16 mouse cellular contexts compared by ENCODE assay signal in genomic region chr1:131257288-131257687, GRCm38 (mm10).
"Had no signal": no experiment of that assay in that cellular context is flagged by ENCODE, and none has a peak within 500 bp of the region (broad histone marks: within the 10 kb centered on the region; RNA-seq: fewer than 3 reads in every experiment).

No protein-coding gene starts in this region.

- H3K36me3 ChIP-seq: lung, embryonic 15.5 days; midbrain, embryonic 13.5 days; midbrain, embryonic 15.5 days; neural tube, embryonic 12.5 days had no signal

- H3K4me2 ChIP-seq: lung, embryonic 15.5 days; midbrain, embryonic 11.5 days; midbrain, embryonic 13.5 days; midbrain, embryonic 15.5 days; neural tube, embryonic 12.5 days had no signal

- H3K9ac ChIP-seq: liver, postnatal 0 days; lung, embryonic 15.5 days; midbrain, embryonic 13.5 days; midbrain, embryonic 15.5 days; neural tube, embryonic 12.5 days had no signal

- DNase-seq: liver, postnatal 0 days; lung, adult 2 months; lung, postnatal 14 days; lung, postnatal 36 days; right cerebral cortex, postnatal 14 days; thymus, adult 2 months; thymus, postnatal 25 days; thymus, postnatal 4 days had no signal

- H3K4me3 ChIP-seq: lung, embryonic 15.5 days; megakaryocyte, embryonic 14.5 days; midbrain, embryonic 13.5 days; midbrain, embryonic 15.5 days; neural tube, embryonic 12.5 days had no signal

- H3K27me3 ChIP-seq: midbrain, embryonic 15.5 days; neural tube, embryonic 12.5 days had no signal

- H3K4me1 ChIP-seq: midbrain, embryonic 13.5 days; midbrain, embryonic 15.5 days; neural tube, embryonic 12.5 days had no signal

- ATAC-seq: liver, postnatal 0 days; lung, postnatal 0 days; midbrain, embryonic 13.5 days; midbrain, embryonic 15.5 days had no signal

- H3K9me3 ChIP-seq: lung, embryonic 15.5 days; midbrain, embryonic 13.5 days; midbrain, embryonic 15.5 days; neural tube, embryonic 12.5 days had no signal

- H3K27ac ChIP-seq: lung, embryonic 15.5 days; macrophage; midbrain, embryonic 13.5 days; midbrain, embryonic 15.5 days; neural tube, embryonic 12.5 days had no signal
